Mouse (Mus musculus): Measurements from ENCODE around the gene Tbx21.

DNA sequence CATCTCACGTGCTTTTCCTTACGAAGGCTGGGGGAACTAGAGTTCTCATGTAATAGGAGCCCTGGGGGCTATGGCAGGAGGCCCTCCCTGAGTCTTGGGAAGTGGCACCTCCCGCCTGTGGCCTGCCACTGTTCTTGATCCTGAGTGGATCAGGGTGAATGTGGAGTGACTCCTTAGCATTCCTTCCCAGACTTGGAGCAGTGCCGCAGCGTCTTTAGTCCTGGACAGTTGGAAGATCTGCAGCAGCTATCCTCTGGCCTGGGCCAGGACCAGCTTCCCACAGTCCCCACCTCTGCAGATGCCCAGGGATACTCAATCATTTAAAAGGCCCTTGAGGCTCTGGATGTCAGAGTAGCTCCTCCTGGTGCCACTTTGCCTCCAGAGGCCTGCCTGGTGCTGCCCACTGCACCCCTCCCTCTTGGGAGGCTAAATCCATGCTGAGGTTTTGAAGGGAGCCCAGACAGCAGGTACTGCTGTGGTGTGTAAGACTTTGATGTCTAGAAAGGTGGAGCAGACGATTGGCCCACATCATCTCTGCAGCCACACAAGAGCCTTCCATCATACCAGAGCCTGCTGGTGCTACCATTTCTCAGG, 65.5 kb downstream of the Tbx21 start:
- TF ChIP-seq CTCF (IDR thresholded peaks at IDR 0.05; ENCODE audit: low read depth) (no peak), EP300 (IDR thresholded peaks at IDR 0.05; ENCODE audit: low read depth) (no peak)

Measured in liver, embryonic 14.5 days (tissue).